18 mouse cellular contexts compared by ENCODE assay signal in genomic region chr6:91827926-91828325, GRCm38 (mm10). TPM values are rescaled to one million over a fixed set of nuclear protein-coding genes. Genes with fewer than 3 reads are reported as not detected.
"Had no signal": no experiment of that assay in that cellular context is flagged by ENCODE, and none has a peak within 500 bp of the region (broad histone marks: within the 10 kb centered on the region; RNA-seq: fewer than 3 reads in every experiment).

No protein-coding gene starts in this region.

- ATAC-seq: intestine, embryonic 15.5 days had no signal

- H3K27ac ChIP-seq: intestine, embryonic 15.5 days; kidney, embryonic 15.5 days; liver, embryonic 13.5 days; stomach, postnatal 0 days had no signal

- DNase-seq: kidney, adult 11 months; kidney, adult 8-10 months; kidney, postnatal 10 days; kidney, postnatal 36 days; liver, embryonic 13.5 days; lung, adult 2 months; lung, postnatal 14 days; lung, postnatal 4 days; right cerebral cortex, postnatal 14 days; right cerebral cortex, postnatal 4 days; thymus, postnatal 25 days had no signal

- H3K4me3 ChIP-seq: intestine, embryonic 15.5 days; kidney, embryonic 15.5 days; liver, embryonic 13.5 days had no signal

- H3K9ac ChIP-seq: intestine, embryonic 15.5 days; kidney, embryonic 15.5 days; liver, embryonic 13.5 days had no signal

- H3K36me3 ChIP-seq: intestine, embryonic 15.5 days; kidney, embryonic 15.5 days; liver, embryonic 13.5 days had no signal

- H3K4me1 ChIP-seq: intestine, embryonic 15.5 days; liver, embryonic 13.5 days had no signal

- H3K9me3 ChIP-seq: intestine, embryonic 15.5 days; kidney, embryonic 15.5 days; liver, embryonic 13.5 days had no signal

- H3K4me2 ChIP-seq: intestine, embryonic 15.5 days; kidney, embryonic 15.5 days; liver, embryonic 13.5 days; midbrain, embryonic 11.5 days had no signal

RNA-seq across cellular contexts. Expression of gene Grip2, which starts 0.9 kb away (rescaled TPM):
- total RNA-seq: liver, adult 2 months; megakaryocyte progenitor cell, adult 5-6 weeks; megakaryocyte-erythroid progenitor cell, adult 5-6 weeks had no signal
